Mouse (Mus musculus) CH12.LX (cell line): Measurements from ENCODE around the gene Nlrp9b. TPM values are rescaled to one million over a fixed set of nuclear protein-coding genes. Genes with fewer than 3 reads are reported as not detected.
"Not testable (repeated sequence)": the region's sequence is repeated elsewhere in the genome, so short reads cannot be mapped to it uniquely, and the experiment has no call there.

ENCODE experiments used
- DNase-seq: peaks from one replicate; pipeline ENCODE4 v3.0.0-alpha.2; 2013; ENCODE audit errors: extremely low read depth
- H3K27ac ChIP-seq: 2 replicates; pipeline ENCODE4 v1.5.1; 2012; ENCODE audit warnings: low read depth, mild to moderate bottlenecking, control low read depth, moderate library complexity; ENCODE audit not compliant: insufficient read depth
- H3K27me3 ChIP-seq: replicated peaks from 2 replicates; pipeline ENCODE3; 2012; ENCODE audit warnings: inconsistent platforms
- H3K36me3 ChIP-seq, 2 experiments: replicated peaks in 1 of 2; 2 replicates each; pipeline versions ENCODE3 to v1.6.1; 2012; ENCODE audit warnings: inconsistent platforms in 1 of 2, low read length in 1 of 2, mild to moderate bottlenecking in 1 of 2, mixed read lengths in 1 of 2, moderate library complexity in 1 of 2; ENCODE audit not compliant: control insufficient read depth in 1 of 2, insufficient read depth in 1 of 2
- H3K4me1 ChIP-seq, 2 experiments: 2 replicates each; pipeline ENCODE4 v1.6.1; 2012; ENCODE audit warnings: inconsistent platforms in 1 of 2, moderate library complexity in 1 of 2; ENCODE audit not compliant: insufficient read depth in 2 of 2, control insufficient read depth in 1 of 2
- H3K4me2 ChIP-seq: 2 replicates; pipeline ENCODE4 v1.6.1; 2012; ENCODE audit warnings: low read depth, mild to moderate bottlenecking, control low read depth; ENCODE audit not compliant: poor library complexity, insufficient read depth, severe bottlenecking
- H3K4me3 ChIP-seq, 3 experiments: fragments of 150-350 bp in 1 of 3; sonication (generic) in 1 of 3; replicated peaks in 1 of 3; 2 replicates each; pipeline versions ENCODE3 to v1.5.1; 2011 to 2012; ENCODE audit warnings: low read depth in 2 of 3, low read length in 2 of 3, mild to moderate bottlenecking in 2 of 3, moderate library complexity in 2 of 3, control low read depth in 1 of 3, improper control_type of control experiment in 1 of 3, inconsistent platforms in 1 of 3, mixed read lengths in 1 of 3; ENCODE audit not compliant: poor library complexity in 1 of 3
- H3K79me2 ChIP-seq: replicated peaks from 2 replicates; pipeline ENCODE4 v1.6.1; 2012; ENCODE audit warnings: mild to moderate bottlenecking, moderate library complexity; ENCODE audit not compliant: control insufficient read depth, poor library complexity, insufficient read depth, severe bottlenecking; ENCODE audit errors: extremely low read depth
- H3K9ac ChIP-seq: 2 replicates; pipeline ENCODE4 v1.6.1; 2012; ENCODE audit warnings: low read depth, mild to moderate bottlenecking, control low read depth, moderate library complexity; ENCODE audit not compliant: insufficient read depth
- H3K9me3 ChIP-seq: replicated peaks from 2 replicates; pipeline ENCODE3; 2012; ENCODE audit warnings: low read length, inconsistent platforms, mixed read lengths
- CHD2 ChIP-seq: IDR thresholded peaks from 2 replicates; pipeline ENCODE4 v1.6.1; 2011; ENCODE audit warnings: low read length, improper control_type of control experiment
- CTCF ChIP-seq, 2 experiments: IDR thresholded peaks in 1 of 2; conservative IDR thresholded peaks in 1 of 2; 2 replicates each; pipeline ENCODE4 v1.5.1; 2011 to 2012; ENCODE audit warnings: low read depth in 2 of 2, low read length in 2 of 2, improper control_type of control experiment in 1 of 2, inconsistent platforms in 1 of 2, mild to moderate bottlenecking in 1 of 2, moderate library complexity in 1 of 2
- RAD21 ChIP-seq: IDR thresholded peaks from 2 replicates; pipeline ENCODE4 v1.6.1; 2011; ENCODE audit warnings: low read depth, mild to moderate bottlenecking, low read length, improper control_type of control experiment, moderate library complexity
- TBP ChIP-seq: conservative IDR thresholded peaks from 2 replicates; pipeline ENCODE4 v1.6.1; 2011; ENCODE audit warnings: low read depth, low read length, improper control_type of control experiment
- ZNF384 ChIP-seq: IDR thresholded peaks from 2 replicates; pipeline ENCODE4 v1.6.1; 2012; ENCODE audit warnings: low read depth, low read length, improper control_type of control experiment, inconsistent platforms
- dilution Hi-C: fragments of 300-500 bp; cut with MboI; formaldehyde crosslinking; loops from 2 replicates; pipeline ENCODE4 v1.14.3; 2020; ENCODE audit warnings: low sequenced_read_pairs; ENCODE audit not compliant: extremely low pct_unique_long_range_greater_than_20kb, extremely low pct_ligation_motif_present
- in situ Hi-C: fragments of 300-500 bp; cut with MboI; formaldehyde crosslinking; loops from 3 replicates; pipeline ENCODE4 v1.14.3; 2019; ENCODE audit warnings: low sequenced_read_pairs, low pct_ligation_motif_present, low pct_unique_long_range_greater_than_20kb, mixed read lengths
- polyA plus RNA-seq: library from polyadenylated mRNA; unstranded; fragments of >175 nt; gene quantifications from 2 replicates; pipeline ENCODE4 v1.2.1, GENCODE M21; 2012; ENCODE audit warnings: low read depth; ENCODE audit not compliant: insufficient read length
- total RNA-seq, 2 experiments: library from RNA; depleted of rRNA; stranded (reverse); fragments of 300-350 nt in 1 of 2; fragments of >200 nt in 1 of 2; gene quantifications; 2 replicates each; pipeline ENCODE4 v1.2.3; 2012 to 2014

The Nlrp9b gene
- total and polyA plus RNA-seq, 3 experiments = 0.21 to 2.3 (median 1.4) TPM

DNA sequence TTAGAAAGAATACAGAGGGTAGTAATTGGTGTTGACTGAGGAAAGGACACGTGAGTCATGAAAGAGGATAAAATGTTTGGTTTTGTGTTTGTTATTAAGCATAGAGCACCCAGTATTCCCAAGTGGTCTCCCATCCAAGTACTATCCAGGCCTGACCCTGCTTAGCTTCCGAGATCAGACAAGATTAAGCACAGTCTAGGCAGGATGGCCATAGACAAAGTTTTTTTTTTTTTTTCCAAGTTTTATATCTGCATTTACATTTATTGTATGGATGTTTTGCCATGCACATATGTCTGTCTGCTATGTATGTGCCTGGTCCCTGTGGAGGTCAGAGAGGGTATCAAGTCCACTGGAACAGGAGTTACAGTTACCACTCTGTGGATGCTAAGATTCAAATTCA is 18.7 kb downstream of the Nlrp9b start:
- no peaks in the 10 kb centered on the region for H3K36me3 ChIP-seq
- no peak overlapping the region for H3K9ac ChIP-seq
- H3K27me3 ChIP-seq = peaks cover 16% of the 10 kb centered on the region
- H3K4me3 ChIP-seq = no peak overlapping the region
- no peaks in the 10 kb centered on the region for H3K79me2 ChIP-seq
- no peak for DNase-seq
- H3K9me3 ChIP-seq = no peaks in the 10 kb centered on the region
- dilution Hi-C loops (no loop called here), in situ Hi-C loops (no loop called here)
- TF ChIP-seq CHD2 (no peak), CTCF (conservative IDR thresholded peaks at IDR 0.05 in 1 of 2, IDR thresholded peaks at IDR 0.05 in 1 of 2; ENCODE audit: low read depth in 2 of 2, low read length in 2 of 2) (no peak), ZNF384 (peak; percentile 41; the same call in 1 of the 2 replicates), TBP (peak; percentile 65; the same call in 1 of the 2 replicates)
- no peak overlapping the region for H3K4me2 ChIP-seq
- H3K27ac ChIP-seq = no peak overlapping the region
- no peaks in the 10 kb centered on the region for H3K4me1 ChIP-seq

DNA sequence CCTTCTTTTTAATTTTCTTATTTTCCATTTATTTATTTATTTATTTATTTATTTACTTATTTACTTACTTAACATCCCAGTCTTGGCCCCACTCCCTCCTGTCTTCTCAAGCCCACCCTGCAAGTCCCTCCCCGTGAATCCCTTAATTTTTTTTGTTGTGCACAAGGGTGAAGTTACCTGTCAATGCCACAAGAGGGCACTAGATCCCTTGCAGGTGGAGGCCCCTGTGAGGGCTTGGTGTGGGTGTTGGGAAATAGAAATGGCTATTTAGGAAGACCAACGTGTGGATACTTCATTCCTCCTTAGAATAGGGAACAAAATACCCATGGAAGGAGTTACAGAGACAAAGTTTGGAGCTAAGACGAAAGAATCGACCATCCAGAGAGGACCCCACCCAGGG is 72.8 kb downstream of the Nlrp9b start:
- dilution Hi-C loops = not testable (repeated sequence)

DNA sequence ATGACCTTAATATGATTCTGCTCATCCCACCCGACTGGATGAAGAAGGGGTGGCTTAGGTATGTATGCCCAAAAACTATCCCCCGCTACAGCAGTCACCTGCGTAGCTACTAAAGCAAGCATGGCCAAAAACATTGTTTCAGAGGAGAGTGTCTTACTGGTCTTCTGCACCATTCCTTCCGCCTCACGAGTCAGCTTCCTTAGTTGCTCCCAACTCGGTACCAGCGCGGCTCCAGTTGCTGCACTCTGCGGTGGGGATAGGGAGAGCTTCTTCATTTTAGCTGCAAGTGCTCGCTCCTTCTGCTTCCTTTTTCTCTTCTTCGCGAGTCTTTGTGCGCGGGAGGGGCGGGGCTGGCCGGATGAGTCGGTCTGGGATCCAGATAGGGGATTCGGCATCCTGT is 86.9 kb downstream of the Nlrp9b start:
- not testable (repeated sequence) for H3K4me2 ChIP-seq

More for the DNA sequence above, 72.8 kb downstream of the Nlrp9b start:
- H3K9me3 ChIP-seq, H3K27ac ChIP-seq, H3K4me1 ChIP-seq, in situ Hi-C loops, H3K4me3 ChIP-seq, H3K27me3 ChIP-seq, H3K36me3 ChIP-seq, H3K4me2 ChIP-seq, H3K9ac ChIP-seq, H3K79me2 ChIP-seq: not testable (repeated sequence)
- peak; percentile 12 for DNase-seq
- TF ChIP-seq RAD21 (peak; percentile 47), CTCF (conservative IDR thresholded peaks at IDR 0.05 in 1 of 2, IDR thresholded peaks at IDR 0.05 in 1 of 2; ENCODE audit: low read depth in 2 of 2, low read length in 2 of 2) (peak; percentile 8 to 62; a peak in 2 of 4 replicates)

DNA sequence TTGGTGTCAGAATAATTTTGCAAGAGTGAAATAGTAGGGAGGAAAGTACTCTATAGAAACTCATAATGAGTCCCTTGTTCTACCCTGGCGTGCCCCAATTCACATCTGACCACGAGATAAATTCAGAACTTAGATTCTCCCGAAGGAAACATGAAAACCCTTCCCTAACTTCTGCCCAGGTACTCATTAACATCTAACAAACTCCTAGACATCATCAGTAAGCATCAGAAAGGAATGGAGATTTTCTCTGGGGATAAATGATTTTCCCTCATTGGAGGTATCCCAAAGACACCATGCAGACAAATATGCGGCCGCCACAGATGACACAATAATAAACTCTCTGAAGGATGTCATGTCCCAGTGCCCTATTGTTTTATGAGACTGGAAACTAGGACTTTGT is 108.1 kb downstream of the Nlrp9b start, which contains the start of gene Vmn1r91:
Gene Vmn1r91, plus strand, starts transcription at position 301 of the 400 bp plus-strand sequence.
- DNase-seq, dilution Hi-C loops: not testable (repeated sequence)

More for the DNA sequence above, 86.9 kb downstream of the Nlrp9b start:
- H3K4me3 ChIP-seq, in situ Hi-C loops, dilution Hi-C loops, H3K9me3 ChIP-seq, H3K79me2 ChIP-seq, H3K36me3 ChIP-seq, H3K27ac ChIP-seq, DNase-seq, H3K4me1 ChIP-seq, H3K27me3 ChIP-seq, H3K9ac ChIP-seq: not testable (repeated sequence)

DNA sequence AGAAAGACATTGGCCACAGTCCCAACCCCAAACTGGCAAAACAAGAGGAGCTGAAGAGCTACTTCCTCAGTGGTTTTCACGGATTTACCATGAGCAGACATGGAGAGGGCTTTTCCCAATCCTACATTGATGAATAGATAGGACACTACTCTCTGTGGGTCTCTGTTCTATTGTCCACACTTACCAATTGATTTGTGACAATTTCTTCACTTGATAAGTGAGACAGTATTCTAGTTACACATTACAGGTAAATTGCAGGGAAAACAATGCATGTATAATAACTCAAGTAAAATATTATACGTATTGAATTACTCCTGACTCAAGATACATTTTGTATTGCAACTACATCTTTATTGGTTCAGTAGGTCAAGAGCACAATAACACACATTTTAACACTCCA is 131.2 kb downstream of the Nlrp9b start, which contains the start of gene Gm16442:
Gene Gm16442, minus strand, starts transcription at position 101 of the 400 bp plus-strand sequence.
- H3K9ac ChIP-seq, H3K27me3 ChIP-seq, H3K4me2 ChIP-seq, in situ Hi-C loops, H3K27ac ChIP-seq, DNase-seq, H3K9me3 ChIP-seq, H3K79me2 ChIP-seq, H3K4me3 ChIP-seq, H3K36me3 ChIP-seq, H3K4me1 ChIP-seq, dilution Hi-C loops: not testable (repeated sequence)

More for the DNA sequence above, 108.1 kb downstream of the Nlrp9b start, which contains the start of gene Vmn1r91:
- H3K27me3 ChIP-seq, H3K27ac ChIP-seq, H3K9me3 ChIP-seq, H3K9ac ChIP-seq, H3K4me3 ChIP-seq, H3K36me3 ChIP-seq, H3K4me1 ChIP-seq, in situ Hi-C loops, H3K79me2 ChIP-seq, H3K4me2 ChIP-seq: not testable (repeated sequence)
